16 mouse cellular contexts compared by ENCODE assay signal in genomic region chr1:36540807-36541206, GRCm38 (mm10). TPM values are rescaled to one million over a fixed set of nuclear protein-coding genes. Genes with fewer than 3 reads are reported as not detected.
"Had no signal": no experiment of that assay in that cellular context is flagged by ENCODE, and none has a peak within 500 bp of the region (broad histone marks: within the 10 kb centered on the region; RNA-seq: fewer than 3 reads in every experiment).

No protein-coding gene starts in this region.

- H3K9ac ChIP-seq: liver, embryonic 13.5 days had no signal

- H3K27me3 ChIP-seq: liver, embryonic 13.5 days had no signal

- H3K27ac ChIP-seq: liver, embryonic 13.5 days had no signal

- H3K9me3 ChIP-seq: liver, embryonic 13.5 days had no signal

- DNase-seq: kidney, adult 9 months; kidney, postnatal 14 days; kidney, postnatal 4 days; left cerebral cortex, postnatal 4 days; liver, embryonic 13.5 days; lung, adult 2 months; lung, postnatal 14 days; lung, postnatal 4 days; midbrain, embryonic 14.5 days; thymus, postnatal 36 days had no signal

- H3K4me3 ChIP-seq: liver, embryonic 13.5 days had no signal

- H3K4me2 ChIP-seq: liver, embryonic 13.5 days; midbrain, embryonic 11.5 days had no signal

RNA-seq across cellular contexts. Expression of gene Gm42417, which starts 1.6 kb away (rescaled TPM):
- polyA plus RNA-seq: liver, adult 2 months; liver, embryonic 13.5 days; liver, embryonic 16.5 days; lung, adult 2 months; midbrain, embryonic 11.5 days; midbrain, embryonic 14.5 days; small intestine, adult 2 months; spleen, adult 2 months; stomach, embryonic 16.5 days had no signal
